Mouse (Mus musculus): ENCODE measurements at regions not wholly inside any gene's neighbourhood (a gene's known extent, or its start where the extent isn't known, plus 50 kb on each side); places are given as distances from the start of the nearest gene placed in this dataset.

DNA sequence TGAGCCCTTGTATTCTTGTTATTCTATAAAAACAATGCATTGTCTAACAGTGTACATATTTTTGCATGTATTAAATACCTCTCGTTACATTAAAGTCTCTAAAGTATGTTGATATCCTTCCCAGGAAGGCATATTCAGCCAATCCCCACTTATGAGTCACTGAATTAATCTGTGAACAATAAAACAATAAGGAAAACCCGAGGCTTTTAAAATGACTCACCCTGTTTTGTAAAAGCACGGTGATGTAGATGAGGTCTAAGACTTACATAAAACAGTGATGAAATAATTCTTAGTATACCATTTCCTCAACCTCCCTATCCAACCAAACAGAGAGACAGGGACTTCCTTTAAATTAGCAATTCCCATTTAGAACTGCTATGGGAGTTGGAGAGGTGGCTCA is 95.8 kb downstream of the Asb7 start:
- no peak for DNase-seq (ENCODE audit: low spot score)

DNA sequence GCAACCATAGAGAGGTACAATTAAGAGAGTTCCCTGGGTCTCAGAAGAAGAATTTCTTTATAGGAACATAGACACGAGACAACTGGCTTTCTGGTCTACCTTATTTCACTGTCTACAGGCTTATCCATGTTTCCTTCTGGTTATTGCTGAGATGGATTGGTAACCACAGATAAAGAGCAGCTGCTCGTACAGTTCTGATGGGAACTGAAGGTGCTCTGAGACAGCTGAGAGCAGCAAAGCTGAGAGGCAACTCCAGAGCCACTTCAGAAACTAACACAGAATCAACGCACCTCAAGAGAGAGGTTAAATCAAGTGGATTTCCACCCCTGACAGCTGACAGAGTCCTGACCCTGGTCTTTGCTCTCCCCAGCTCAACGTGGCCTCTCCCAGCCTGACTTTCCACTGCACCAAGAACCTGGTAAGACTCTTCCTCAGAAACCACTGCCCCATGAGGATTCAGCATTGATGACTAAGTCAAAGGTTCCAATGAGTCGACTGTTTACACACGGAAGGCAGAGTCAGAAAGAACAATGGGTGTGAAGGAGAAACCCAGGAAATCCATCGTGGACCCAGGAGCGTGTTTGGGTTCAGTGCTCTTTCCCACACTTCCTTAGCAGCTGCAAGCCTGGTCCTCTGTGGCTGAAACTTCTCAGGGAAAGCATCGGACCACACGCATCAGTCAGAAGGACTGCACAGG is 97.7 kb downstream of the Asb7 start:
- DNase-seq (ENCODE audit: low spot score), result no peak

DNA sequence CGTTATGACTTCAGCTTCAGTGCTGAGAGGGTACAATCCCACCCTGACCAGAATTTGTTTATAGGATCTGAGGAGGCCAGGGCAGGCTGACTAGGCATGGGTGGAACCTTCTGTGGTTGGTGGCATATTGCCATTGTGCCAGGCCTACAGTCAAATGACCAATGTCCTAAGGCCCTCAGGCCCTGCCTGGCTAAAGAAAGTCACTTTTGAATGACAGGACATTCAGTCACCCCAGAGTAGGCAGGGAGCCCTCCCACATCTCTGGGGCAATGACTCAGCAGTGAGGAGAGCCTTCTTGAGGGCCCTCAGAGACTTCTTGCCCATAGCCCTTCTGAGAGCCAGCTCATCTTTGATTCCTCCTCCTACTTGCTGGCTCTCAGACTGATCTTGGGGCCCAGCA is 102.9 kb downstream of the Asb7 start:
- DNase-seq (ENCODE audit: low spot score), result no peak

DNA sequence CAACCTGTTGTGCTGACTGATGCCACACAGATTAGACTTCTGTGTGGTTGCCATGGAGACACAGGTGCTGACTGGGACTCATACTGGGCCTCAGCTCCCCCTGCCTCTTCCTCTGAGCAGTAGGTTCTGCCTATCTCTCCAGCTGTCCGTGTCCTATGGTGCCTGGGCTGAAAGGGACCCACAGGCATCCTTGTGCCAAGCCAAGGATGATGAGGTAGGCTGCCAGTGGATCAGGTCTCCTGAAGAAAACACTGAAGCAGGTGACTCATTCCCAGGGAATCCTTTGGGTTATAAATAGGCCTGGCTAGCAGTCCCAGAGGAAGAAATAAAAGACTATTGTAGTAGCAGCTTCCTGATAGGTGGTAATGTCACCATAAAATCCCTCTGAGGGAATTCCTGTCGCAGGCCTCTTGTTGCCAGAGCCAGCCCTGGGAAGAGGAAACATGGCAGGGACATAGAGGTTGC is 108.7 kb downstream of the Asb7 start:
- no peak for DNase-seq (ENCODE audit: low spot score)

DNA sequence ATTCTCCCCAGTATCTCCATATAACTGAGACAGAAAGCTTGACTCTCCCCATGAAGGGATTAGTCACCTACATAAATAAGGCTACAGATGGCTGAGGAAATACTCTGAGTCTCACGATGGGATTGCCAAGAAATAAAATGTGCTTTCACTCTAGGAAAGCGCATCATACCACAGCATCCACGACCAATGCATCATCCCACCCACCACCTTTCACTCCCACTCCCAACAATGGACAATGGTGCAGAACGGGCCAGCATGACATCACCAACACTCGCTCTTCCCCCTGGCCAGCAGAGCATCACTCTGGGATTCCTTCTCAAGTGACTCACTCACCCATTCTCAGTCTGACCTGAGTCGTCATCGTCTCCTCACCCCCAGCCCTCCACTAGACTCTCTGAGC is 113.1 kb downstream of the Asb7 start:
- no peak for DNase-seq (ENCODE audit: low spot score)

DNA sequence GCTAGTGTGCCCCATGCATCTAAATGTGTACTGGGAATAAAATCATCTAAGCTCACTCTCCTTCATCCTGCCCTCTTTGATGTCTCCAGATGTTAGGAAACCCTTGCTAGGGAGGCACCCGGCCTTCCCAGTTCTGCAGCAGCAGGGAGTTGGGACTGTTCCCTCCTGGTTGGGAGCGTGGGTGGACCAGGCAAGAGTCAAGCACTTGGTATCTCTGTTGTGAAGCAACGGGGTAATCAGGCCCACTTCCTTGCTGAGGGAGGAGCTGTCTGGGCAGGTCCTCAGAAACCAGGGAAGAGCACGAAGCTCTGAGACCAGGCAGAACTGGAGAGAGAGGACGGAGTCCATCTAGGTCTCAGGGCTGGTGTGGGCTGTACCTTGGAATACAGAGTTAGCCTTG is 117.9 kb downstream of the Asb7 start:
- DNase-seq (ENCODE audit: low spot score), result no peak

DNA sequence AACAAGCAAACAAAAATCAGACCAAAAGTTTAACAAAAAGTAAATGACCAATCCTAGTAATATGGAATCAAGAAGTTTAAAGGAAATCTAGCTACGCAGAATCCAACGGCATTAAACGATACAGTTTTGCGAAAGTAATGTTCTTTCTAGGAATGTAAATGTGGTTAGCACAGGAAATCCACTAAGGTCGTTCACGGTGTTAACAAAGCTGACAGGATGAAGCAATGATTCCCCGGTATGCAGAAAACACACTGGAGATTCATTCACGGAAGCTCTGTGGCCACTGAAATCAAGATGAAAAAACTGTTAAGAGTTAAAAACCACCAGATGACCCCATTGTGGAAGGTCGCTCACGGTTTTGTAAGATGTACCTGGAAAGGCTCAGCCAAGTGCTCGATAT is 120.4 kb upstream of the Aldh1a3 start:
- no peak for DNase-seq (ENCODE audit: low spot score)

DNA sequence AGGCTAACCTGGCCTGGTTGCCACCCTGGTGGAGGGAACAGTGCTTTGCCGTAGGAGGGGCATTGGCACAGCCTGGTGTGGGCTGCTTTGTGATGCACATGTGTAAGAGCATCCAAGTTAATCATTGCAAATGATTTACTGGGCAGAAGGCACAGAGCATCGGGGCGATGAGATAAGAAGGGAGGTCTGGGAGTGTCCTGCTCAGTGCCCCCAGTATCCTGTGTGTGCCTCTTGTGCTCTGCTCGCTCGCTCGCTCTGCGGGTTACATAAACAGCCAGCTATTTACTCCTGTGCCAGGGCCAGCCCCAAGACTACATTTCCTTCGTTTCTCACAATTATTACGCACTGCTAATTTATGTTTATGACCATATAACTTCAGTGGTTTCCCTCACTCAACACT is 117.9 kb upstream of the Aldh1a3 start:
- no peak for DNase-seq (ENCODE audit: low spot score)

DNA sequence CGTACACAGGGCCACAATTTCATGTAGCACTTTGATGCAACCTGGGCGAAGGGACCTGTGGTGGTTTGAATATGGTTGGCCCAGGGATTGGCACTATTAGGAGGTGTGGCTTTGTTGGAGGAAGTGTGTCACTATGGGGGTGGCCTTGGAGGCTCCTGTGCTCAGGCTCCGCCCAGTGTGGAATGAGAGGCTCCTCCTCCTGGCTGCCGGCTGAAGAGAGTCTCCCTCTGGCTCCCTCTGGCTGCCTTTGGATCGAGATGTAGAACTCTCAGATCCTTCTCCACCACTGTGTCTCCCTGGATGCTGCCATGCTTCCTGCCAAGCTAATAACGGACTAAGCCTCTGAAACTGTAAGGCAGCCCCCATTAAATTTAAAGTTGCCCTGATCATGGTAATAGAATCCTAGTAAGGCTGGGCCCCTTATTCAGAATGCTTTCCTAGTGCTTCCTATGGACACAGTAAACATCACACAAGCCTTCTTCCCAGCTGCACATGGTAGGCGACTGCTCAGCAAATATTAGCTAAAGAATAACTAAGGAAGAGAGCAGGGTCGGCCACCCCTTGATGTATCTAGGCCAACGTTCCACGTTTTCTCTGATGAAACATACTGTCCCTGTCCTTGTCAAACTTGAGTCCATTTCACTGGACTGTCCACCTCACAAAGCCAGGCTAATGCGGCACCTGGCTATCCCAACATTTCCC is 117.2 kb upstream of the Aldh1a3 start:
- no peak for DNase-seq (ENCODE audit: low spot score)

DNA sequence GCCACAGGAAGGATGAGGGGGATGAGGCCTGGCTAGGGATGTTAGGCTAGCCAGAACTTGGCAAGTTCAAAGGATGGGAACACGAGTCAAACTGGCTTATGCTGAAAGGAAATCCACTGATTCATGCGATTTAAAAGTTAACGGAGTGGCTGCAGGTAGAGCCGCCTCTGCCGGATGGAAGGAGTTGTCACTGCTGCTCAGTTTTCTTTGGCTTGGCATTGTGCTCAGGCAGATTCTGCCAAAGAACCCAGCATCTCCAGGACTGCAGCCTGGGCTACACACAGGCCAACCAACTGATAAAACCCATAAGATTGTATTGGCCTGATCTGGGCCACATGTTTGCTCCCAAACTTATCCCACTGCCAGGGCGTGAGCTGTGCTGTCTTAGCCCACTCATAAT is 105.3 kb upstream of the Aldh1a3 start:
- no peak for DNase-seq (ENCODE audit: low spot score)

DNA sequence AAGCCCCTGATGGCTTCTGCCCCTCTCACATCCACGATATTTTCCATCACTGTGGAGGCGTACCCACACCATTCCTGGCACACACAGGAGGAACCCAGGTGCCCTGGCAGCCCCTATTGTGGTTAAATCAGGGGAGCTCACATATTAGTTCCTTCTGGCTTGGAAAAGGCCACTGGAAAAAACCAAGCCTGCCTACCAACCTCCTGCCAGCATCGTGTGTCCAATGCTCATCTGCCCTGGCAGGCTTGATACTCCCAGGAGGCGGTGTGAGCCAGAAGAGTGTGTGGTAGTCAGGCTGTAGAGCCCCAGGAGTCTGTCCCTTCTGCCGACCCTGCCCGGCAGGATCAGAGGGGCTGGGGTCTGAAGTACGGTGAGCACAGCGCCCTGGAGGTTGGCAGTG is 104.7 kb upstream of the Aldh1a3 start:
- DNase-seq (ENCODE audit: low spot score), result no peak

DNA sequence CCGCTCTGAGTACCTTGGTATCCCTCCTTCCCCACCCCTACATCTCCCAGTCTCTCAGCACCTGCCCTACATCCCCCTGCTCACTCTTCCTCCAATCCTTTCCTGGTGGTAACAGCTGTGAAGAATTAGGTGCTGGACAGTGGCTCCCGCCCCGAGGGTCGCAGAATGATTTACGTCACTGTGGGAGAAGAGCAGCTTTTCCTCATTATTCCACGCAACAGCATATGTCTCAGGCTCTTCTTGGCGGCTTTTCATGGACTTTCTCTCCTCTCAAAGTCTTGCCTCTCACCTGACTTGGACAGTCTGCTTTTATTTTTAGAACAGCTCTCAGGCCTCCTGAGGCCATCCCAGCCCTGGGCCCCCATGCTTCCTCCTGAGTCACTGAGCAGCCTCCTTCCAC is 103.8 kb upstream of the Aldh1a3 start:
- DNase-seq (ENCODE audit: low spot score), result no peak

DNA sequence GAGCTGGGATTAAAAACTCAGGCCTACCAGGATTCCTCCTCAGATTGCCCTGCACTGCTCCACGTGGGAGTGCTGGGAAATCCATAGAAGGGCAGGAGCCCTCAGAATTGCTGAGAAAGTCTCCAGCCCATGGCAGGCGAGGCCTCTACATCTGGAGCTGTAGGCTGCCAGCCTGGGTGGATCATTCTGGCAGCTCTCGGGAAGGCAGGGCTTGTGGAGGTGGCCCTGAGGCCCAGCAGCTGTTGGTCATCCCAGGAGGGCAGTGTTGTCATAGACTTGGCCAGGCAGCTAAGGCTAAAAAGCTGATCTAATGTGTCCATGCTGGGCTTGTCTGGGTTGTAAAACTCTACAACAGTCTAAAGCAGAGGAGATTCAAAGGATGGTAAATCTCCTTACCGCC is 101.6 kb upstream of the Aldh1a3 start:
- DNase-seq (ENCODE audit: low spot score), result peak; percentile 39

DNA sequence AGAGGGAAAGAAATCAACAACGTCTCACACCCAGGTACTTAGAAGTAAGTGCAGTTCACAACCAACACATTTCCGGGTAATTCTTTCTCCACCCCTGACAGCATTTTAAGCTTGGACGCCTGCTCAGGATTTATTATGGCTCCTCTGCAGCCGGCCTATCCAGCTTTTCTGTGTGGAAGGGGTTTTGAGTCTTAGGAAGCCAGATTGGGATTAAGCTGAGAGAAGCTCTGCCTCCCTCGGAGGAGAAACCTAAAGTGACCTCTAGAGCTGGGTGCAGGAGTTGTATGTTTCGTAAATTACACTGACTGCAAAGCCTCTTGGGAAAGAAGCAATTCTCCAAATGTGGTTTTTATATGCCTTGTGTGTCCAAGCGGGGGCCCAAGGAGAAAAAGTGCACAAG is 96.6 kb upstream of the Aldh1a3 start:
- DNase-seq (ENCODE audit: low spot score), result no peak

DNA sequence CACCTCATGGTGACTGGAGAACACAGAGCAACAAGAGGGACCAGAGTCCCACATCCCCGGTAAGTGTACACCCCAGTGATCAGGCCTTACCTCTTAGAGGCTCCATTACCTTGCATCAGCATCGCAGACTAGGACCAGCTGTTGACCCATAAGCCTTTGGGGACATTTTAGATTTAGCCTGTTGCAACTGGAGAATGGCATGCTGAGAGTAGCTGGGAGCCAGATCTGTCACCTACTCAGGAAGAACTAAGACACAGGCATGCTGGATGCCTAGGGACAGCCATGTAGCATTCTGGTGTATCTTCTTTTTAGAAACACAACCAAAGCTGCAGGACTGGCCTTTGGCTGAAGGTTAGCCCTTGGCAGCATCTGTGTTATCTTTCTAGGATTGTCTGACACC is 94.2 kb upstream of the Aldh1a3 start:
- DNase-seq (ENCODE audit: low spot score), result no peak

DNA sequence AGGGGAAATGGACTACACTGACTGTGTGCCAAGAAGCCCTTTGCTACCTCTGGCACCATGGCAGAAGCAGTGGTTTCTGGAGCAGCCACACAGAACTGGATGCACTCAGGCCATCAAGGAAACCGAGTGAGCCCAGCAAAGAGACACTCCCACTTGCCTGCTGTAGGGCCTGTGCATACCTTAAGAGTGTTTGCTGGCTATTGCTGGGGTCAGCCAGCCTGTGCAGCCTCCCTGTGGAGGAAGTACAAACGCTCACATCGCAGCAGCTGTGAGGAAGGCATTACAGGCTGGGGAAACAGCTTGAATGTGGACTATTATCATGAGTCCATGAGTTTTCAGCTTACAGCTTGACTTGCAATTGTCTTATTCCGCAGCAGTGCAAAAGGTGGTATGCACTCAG is 88.8 kb upstream of the Aldh1a3 start:
- DNase-seq (ENCODE audit: low spot score), result no peak

DNA sequence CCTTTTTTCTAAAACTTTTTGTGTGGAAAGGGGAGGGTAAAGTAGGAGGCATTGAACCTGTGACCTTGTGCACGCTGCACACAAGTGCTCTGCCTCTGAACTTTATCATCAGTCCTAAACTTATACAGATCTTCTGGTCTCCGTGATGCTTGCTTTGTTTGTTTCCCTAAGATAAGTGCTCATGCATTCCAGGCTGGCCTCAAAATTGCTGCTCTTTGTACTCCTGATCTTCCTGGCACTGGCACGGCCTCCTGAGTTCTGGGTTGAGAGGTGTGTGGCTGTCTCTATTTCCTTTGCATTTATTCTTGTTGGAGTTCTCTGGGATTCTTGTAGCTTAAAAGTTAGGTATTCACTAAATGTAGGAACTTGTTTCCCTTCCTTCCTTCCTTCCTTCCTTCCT is 86.1 kb upstream of the Aldh1a3 start:
- DNase-seq (ENCODE audit: low spot score), result no peak

DNA sequence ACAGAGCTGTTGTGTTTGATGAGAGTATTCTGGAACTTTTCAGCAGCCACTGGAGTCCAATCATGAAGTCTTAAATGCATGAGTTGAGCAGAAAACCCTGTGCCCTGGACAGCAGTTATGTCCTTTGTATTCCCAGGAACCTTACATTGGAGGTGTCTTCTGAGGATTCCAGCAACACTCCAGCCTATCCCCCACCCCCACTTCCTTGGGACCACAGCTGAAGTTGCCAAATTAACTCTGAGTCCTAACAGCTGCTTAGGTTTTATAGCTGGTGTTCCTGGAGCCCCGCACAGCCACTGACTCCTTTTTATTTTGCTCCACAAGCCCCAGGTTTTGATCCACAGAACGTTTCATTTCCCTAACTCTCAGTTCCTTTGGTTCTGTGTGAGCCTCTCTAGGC is 78.4 kb upstream of the Aldh1a3 start:
- no peak for DNase-seq (ENCODE audit: low spot score)

DNA sequence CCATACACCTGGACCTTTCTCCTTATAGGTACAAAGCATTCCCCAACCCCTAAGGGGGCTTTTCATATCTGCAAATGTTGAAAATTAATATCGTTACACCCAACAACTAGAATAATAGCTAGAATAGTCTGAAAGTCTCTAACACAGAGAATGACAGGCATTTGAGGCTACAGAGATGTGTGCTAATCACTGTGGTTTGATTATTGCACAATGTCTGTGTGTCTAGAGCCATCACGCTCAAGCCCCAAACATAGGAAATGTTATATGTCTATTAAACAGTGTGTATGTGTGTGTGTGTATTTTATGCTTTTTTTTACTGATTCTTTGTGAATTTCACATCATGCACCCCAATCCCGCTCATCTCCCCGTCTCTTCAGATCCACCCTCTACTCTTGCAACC is 77.2 kb upstream of the Aldh1a3 start:
- no peak for DNase-seq (ENCODE audit: low spot score)

DNA sequence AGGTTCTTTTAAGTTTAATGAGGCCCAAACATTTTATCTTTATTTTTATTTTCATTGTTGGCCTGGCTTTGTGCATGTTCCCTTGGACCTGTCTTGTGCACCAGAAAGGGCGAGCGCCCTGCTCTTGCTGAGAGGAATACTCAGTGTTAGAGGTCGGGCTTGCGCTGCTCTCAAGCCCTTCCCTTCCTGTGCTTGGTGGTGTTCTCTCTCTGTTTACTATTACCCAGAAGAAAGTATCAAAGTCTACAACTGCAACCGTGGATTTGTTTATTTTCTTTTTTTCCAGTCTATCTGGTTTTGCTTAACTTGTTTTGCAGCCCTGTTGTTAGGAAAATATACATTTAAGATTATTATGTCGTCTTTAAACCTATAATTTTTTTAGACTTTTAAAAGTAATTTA is 74.1 kb upstream of the Aldh1a3 start:
- DNase-seq (ENCODE audit: low spot score), result no peak

DNA sequence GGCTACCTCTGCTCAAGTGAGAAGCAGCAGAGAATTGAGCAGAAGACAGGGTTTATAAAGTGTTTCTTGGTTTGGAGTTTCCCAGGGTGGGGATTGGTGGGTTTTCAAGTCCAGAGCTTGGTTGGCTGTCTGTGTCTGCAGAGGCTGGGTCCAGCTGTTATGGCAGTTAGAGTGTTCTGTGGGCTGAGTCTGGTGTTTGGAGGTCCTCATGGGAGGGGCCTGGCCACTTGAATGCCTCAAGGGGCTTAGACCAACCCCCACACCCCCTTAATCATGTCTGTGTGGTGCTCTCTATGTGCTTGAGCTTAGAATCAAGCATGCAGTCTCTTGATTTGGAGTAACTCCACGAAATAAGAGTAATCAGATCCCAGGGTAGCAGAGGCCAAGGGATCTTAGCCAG is 70.2 kb upstream of the Aldh1a3 start:
- no peak for DNase-seq (ENCODE audit: low spot score)

DNA sequence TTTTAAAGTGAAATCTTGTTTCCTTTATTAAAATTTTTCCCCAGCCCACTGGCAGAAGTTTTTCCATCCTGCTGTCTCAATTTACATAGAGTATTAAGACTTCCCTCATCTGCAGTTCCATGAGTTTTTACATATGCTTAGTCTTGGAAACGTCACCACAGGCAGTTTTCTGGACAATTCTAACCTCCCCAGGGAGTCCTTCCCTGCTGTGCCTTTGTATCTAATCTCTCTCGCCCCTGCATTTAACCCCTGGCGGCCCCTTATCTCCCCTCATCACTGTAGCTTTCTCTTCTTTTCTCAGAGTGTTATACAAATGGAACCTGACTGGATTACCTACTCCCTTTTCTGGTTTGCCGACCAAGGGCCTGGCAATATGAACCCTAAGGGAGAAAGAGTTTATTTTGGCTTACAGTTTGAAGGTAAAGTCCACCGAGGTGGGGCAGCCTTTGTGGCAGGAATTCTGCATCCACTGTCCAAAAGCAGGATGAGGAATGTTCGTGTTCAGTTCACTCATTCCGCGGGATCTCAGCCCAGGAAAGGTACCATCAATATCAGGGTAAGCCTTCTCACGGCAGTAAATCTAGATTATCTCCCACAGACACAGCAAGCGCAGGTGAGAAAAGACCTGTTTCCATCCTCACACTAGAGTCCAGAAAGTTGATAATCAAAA is 66.0 kb upstream of the Aldh1a3 start:
- DNase-seq (ENCODE audit: low spot score), result no peak

DNA sequence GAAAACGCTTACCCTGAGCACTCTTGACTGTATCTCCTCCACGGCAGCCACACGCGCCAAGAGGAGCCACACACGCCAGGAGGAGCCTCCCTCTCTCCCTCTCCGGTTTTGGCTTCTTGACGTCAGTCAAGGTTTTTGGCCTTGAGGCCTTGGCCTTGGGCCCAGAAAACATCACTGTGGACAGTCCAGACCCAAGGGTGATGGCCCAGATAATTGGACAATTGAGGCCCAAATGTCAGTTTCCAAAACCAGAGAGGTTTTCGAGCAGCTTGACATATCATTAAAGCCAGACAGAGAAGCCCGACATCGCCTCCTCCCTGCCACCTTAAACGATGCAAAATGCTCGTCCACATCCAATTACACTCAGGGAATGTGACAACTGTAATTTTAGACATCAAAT is 65.4 kb upstream of the Aldh1a3 start:
- no peak for DNase-seq (ENCODE audit: low spot score)

DNA sequence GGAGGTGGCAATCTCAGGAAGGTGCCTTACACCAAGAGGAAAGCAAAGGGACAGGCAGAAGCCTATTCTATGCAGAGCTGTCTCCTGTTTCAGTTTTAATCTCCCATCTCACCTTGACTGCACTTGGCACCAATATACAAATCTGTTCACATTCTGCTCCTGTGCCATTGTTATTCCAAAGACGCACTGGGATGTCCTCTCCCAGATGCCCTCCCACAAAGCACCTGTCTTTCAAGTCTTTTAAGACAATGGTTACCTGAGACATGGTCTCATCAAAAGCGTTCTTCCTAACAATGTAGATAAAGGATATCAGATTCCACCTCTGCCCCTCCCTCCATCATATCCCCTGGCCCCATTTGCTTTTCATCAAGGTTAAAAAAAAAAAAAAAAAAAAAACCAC is 64.2 kb upstream of the Aldh1a3 start:
- DNase-seq (ENCODE audit: low spot score), result no peak

Data from testis, postnatal 14 days (tissue).